Mouse (Mus musculus): ENCODE measurements around the gene Sertad4. TPM values are rescaled to one million over a fixed set of nuclear protein-coding genes. Genes with fewer than 3 reads are reported as not detected.

Gene Sertad4
- total and polyA plus RNA-seq, 2 experiments from 2014 or later, result 9.2 to 19.8 TPM

DNA sequence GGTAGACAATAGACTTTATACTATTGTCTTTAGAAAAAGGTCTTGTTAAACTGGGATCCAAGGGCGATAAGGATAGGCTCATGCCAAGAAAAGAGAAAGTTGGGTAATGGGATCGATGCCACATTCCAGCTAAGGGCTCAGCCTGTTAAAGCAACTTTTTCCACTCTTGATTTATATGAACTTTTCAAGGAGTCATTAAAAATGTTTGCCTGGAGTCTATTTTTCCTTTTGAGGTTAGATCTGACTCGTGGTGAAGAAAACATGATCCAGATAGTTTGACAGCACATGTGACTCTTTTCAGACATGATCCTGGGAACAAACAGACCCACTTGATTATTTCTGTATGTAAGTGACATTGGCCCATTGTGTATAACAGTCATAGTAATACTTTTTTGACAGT is 35.2 kb upstream of the Sertad4 start:
- Histone ChIP-seq H3K4me3 (ENCODE audit: low read depth, low read length) (no peak overlapping the region), H3K9ac (replicated peaks; ENCODE audit: low read length, poor library complexity, severe bottlenecking) (no peak overlapping the region), H3K36me3 (ENCODE audit: insufficient read depth, low read length) (no peaks in the 10 kb centered on the region), H3K4me2 (ENCODE audit: low read depth, low read length, poor library complexity, severe bottlenecking) (no peak overlapping the region), H3K27ac (ENCODE audit: low read depth, low read length) (no peak overlapping the region), H3K4me1 (ENCODE audit: insufficient read depth, low read length) (no peaks in the 10 kb centered on the region), H3K27me3 (ENCODE audit: insufficient read depth, low read length) (no peaks in the 10 kb centered on the region), H3K9me3 (ENCODE audit: low read length) (no peaks in the 10 kb centered on the region)
- WGBS, result 82% methylated on average over 3 of the region's 3 CpGs
- no peak for TF ChIP-seq CTCF (IDR thresholded peaks at IDR 0.05)
- no peak for DNase-seq (ENCODE audit: low spot score)
- no peak for ATAC-seq (ENCODE audit: low FRiP score)

DNA sequence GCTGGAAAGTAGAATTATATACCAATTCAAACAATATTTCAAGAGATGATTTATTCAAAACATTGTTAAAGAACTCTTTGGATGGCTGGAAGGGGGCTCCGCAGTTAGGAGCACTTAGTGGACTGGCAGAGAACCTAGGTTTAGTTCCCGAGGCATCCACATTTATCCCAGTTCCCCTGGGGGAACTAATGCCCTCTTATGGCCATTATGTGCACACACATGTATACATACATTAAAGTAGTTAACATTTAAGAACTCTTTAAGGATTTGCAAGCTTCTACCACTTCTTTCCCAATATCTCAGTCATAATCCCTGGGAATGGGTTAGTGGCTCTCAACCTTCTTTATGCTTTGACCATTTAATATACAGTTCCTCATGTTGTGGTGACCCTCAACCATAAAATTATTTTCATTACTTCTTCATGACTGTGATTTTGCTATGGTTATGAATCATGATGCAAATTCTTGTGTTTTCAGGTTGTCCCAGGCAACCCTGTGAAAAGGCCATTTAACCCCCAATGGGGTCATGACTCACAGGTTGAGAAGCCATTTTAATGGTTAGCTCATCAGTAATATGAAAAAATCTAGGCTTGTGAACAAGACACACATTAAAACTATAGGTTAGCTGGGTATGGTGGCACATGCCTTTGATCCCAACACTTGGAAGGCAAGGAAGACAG is 27.2 kb upstream of the Sertad4 start:
- Histone ChIP-seq H3K9ac (replicated peaks; ENCODE audit: low read length, poor library complexity, severe bottlenecking) (no peak overlapping the region), H3K27me3 (ENCODE audit: insufficient read depth, low read length) (no peaks in the 10 kb centered on the region), H3K9me3 (ENCODE audit: low read length) (no peaks in the 10 kb centered on the region), H3K27ac (ENCODE audit: low read depth, low read length) (no peak overlapping the region), H3K4me2 (ENCODE audit: low read depth, low read length, poor library complexity, severe bottlenecking) (no peak overlapping the region), H3K4me1 (ENCODE audit: insufficient read depth, low read length) (no peaks in the 10 kb centered on the region), H3K36me3 (ENCODE audit: insufficient read depth, low read length) (no peaks in the 10 kb centered on the region), H3K4me3 (ENCODE audit: low read depth, low read length) (no peak overlapping the region)
- DNase-seq (ENCODE audit: low spot score) (peak; percentile 21), ATAC-seq (ENCODE audit: low FRiP score) (no peak)
- TF ChIP-seq CTCF (IDR thresholded peaks at IDR 0.05), result peak; percentile 37
- WGBS, result 67% methylated on average over 2 of the region's 2 CpGs

DNA sequence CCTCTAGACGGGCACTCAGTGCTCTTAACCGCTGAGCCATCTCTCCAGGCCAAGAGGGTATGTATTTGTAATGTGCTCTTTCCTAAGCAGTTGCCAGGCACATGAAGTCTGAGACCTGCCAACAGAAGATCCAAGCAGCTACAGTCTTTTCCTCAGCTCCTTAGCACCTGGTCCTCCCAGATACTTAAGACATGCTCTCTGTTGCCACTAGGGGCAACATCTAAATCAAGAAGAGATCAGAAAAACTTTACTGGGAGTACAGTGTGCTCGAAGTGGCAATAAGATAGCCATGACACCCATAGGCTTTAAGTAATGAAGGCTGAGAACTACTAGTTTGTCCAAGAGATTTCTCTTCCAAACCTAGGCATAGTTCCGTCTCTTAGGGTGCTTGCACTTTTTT is 24.6 kb upstream of the Sertad4 start:
- 81% methylated on average over 4 of the region's 4 CpGs for WGBS
- Histone ChIP-seq H3K27ac (ENCODE audit: low read depth, low read length) (no peak overlapping the region), H3K4me3 (ENCODE audit: low read depth, low read length) (no peak overlapping the region), H3K36me3 (ENCODE audit: insufficient read depth, low read length) (no peaks in the 10 kb centered on the region), H3K27me3 (ENCODE audit: insufficient read depth, low read length) (no peaks in the 10 kb centered on the region), H3K9ac (replicated peaks; ENCODE audit: low read length, poor library complexity, severe bottlenecking) (no peak overlapping the region), H3K4me1 (ENCODE audit: insufficient read depth, low read length) (no peaks in the 10 kb centered on the region), H3K4me2 (ENCODE audit: low read depth, low read length, poor library complexity, severe bottlenecking) (no peak overlapping the region), H3K9me3 (ENCODE audit: low read length) (no peaks in the 10 kb centered on the region)
- peak; percentile 57 for TF ChIP-seq CTCF (IDR thresholded peaks at IDR 0.05)
- no peak for DNase-seq (ENCODE audit: low spot score)
- ATAC-seq (ENCODE audit: low FRiP score), result no peak

DNA sequence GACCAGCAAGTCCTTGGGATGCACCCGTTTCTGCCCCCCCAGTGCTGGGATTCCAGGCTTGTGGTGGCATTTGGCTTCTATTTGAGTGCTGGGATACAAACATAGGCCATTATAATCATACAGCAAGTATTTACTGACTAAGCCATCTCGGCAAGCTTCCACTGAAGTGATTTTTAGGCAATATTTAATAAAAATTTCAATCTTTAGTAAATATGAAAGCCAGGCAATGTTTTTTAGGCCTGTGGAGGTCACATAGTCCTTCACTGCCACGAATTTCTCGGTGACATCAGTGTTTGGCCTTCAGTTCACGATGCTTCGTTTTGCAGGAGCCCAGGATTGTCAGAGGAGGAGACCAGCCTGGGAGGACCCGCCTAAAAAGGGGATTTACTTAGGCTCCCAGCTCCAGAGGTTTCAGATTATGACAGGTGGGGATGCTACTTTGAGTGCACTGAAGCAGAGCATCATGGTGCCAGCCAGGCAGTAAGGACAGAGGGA is 23.6 kb upstream of the Sertad4 start:
- DNase-seq (ENCODE audit: low spot score) (no peak), ATAC-seq (ENCODE audit: low FRiP score) (no peak)
- no peaks in the 10 kb centered on the region for H3K4me1 ChIP-seq (ENCODE audit: insufficient read depth, low read length)
- no peak overlapping the region for H3K9ac ChIP-seq (replicated peaks; ENCODE audit: low read length, poor library complexity, severe bottlenecking)
- TF ChIP-seq CTCF (IDR thresholded peaks at IDR 0.05), result no peak
- no peaks in the 10 kb centered on the region for H3K36me3 ChIP-seq (ENCODE audit: insufficient read depth, low read length)
- no peak overlapping the region for H3K4me2 ChIP-seq (ENCODE audit: low read depth, low read length, poor library complexity, severe bottlenecking)
- no peaks in the 10 kb centered on the region for H3K9me3 ChIP-seq (ENCODE audit: low read length)
- 85% methylated on average over 7 of the region's 7 CpGs for WGBS
- no peak overlapping the region for H3K4me3 ChIP-seq (ENCODE audit: low read depth, low read length)
- no peaks in the 10 kb centered on the region for H3K27me3 ChIP-seq (ENCODE audit: insufficient read depth, low read length)
- H3K27ac ChIP-seq (ENCODE audit: low read depth, low read length), result no peak overlapping the region

GRCm38 (mm10) chr1:192872841-192873240 is 17.3 kb upstream of the Sertad4 start:
- H3K4me1 ChIP-seq (ENCODE audit: insufficient read depth, low read length), result no peaks in the 10 kb centered on the region
- no peak for TF ChIP-seq CTCF (IDR thresholded peaks at IDR 0.05)
- no peak overlapping the region for H3K4me2 ChIP-seq (ENCODE audit: low read depth, low read length, poor library complexity, severe bottlenecking)
- no peak for DNase-seq (ENCODE audit: low spot score)
- H3K9ac ChIP-seq (replicated peaks; ENCODE audit: low read length, poor library complexity, severe bottlenecking), result no peak overlapping the region
- no peaks in the 10 kb centered on the region for H3K9me3 ChIP-seq (ENCODE audit: low read length)
- no peak overlapping the region for H3K27ac ChIP-seq (ENCODE audit: low read depth, low read length)
- no peaks in the 10 kb centered on the region for H3K27me3 ChIP-seq (ENCODE audit: insufficient read depth, low read length)
- H3K36me3 ChIP-seq (ENCODE audit: insufficient read depth, low read length), result no peaks in the 10 kb centered on the region
- no peak for ATAC-seq (ENCODE audit: low FRiP score)
- 55% methylated on average over 5 of the region's 5 CpGs for WGBS
- no peak overlapping the region for H3K4me3 ChIP-seq (ENCODE audit: low read depth, low read length)

- TF ChIP-seq CTCF (IDR thresholded peaks at IDR 0.05), result peak; percentile 41
- no peaks in the 10 kb centered on the region for H3K4me1 ChIP-seq (ENCODE audit: insufficient read depth, low read length)
- no peak overlapping the region for H3K27ac ChIP-seq (ENCODE audit: low read depth, low read length)
- ATAC-seq (ENCODE audit: low FRiP score) (no peak), DNase-seq (ENCODE audit: low spot score) (no peak)
- H3K9ac ChIP-seq (replicated peaks; ENCODE audit: low read length, poor library complexity, severe bottlenecking), result no peak overlapping the region
- no peak overlapping the region for H3K4me3 ChIP-seq (ENCODE audit: low read depth, low read length)
- 94% methylated on average over 1 of the region's 1 CpGs for WGBS
- H3K4me2 ChIP-seq (ENCODE audit: low read depth, low read length, poor library complexity, severe bottlenecking), result no peak overlapping the region
- H3K9me3 ChIP-seq (ENCODE audit: low read length), result no peaks in the 10 kb centered on the region
- no peaks in the 10 kb centered on the region for H3K36me3 ChIP-seq (ENCODE audit: insufficient read depth, low read length)
- H3K27me3 ChIP-seq (ENCODE audit: insufficient read depth, low read length), result no peaks in the 10 kb centered on the region
Observed at GRCm38 (mm10) chr1:192869761-192870160, 14.2 kb upstream of the Sertad4 start.
